Mouse (Mus musculus): ENCODE measurements at regions not wholly inside any gene's neighbourhood (a gene's known extent, or its start where the extent isn't known, plus 50 kb on each side); places are given as distances from the start of the nearest gene placed in this dataset.
A peak's percentile ranks its signal among the peaks of the same experiment; 100 is the strongest.
"Not testable (repeated sequence)": the region's sequence is repeated elsewhere in the genome, so short reads cannot be mapped to it uniquely, and the experiment has no call there.

DNA sequence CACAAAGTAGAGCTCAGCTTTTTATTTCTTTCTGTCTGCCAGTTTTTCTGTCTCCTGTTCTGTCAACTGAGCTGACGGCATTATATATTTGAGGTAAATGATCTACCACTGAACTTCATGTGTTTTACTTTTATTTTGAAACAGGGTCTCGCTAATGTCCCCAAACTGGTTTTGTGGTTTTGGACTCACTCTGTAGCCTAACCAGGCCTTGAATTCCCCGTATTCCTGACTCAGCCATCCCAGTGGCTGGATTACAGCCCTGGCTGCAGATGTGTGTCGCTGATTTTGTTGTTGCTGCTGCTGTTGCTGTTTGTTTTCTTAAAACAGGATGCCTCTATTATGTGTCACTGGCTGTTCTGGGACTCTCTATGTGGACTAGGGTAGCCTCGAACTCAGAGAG is 317.3 kb upstream of the Irx1 start:
- DNase-seq (ENCODE audit: low read depth, low spot score) = no peak

DNA sequence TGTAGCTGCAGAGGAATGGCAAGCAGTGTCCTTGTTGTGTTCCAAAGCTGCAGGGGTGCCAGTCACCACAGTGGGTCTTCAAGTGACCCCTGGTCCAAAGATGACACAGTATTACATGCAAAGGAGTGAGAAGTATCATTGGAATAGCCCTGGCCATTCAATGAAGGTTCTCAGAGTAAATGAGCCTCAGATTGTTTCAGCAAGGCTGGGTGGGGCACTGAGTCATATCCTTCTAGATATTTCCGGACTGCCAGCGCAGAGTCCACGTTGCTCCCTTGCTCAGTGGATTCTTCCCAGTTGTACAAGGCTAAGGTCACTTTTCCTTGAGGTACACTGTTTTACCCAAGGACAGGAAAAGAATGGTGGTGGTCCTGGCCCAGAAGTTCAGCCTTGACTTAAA is 319.2 kb upstream of the Irx1 start:
- no peak for DNase-seq (ENCODE audit: low read depth, low spot score)

DNA sequence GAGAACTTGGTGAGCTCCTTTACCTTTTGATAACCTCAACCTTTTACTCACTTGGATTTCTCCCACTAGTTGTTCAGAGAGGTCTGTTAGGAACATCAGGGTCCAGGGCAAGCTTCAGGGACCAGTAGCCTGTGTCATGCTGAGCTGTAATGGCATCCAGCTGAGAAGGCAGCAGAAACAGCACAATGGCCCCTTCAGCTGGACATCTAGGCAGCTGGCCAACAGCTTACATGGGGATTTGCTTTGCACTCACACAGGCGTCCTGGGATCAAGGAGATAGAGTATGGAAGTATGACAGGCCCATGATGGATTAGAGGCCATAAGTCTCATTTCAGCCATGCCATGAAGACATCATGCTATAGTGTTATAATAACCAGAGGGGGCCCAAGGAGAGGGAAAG is 320.2 kb upstream of the Irx1 start:
- DNase-seq (ENCODE audit: low read depth, low spot score) = no peak

DNA sequence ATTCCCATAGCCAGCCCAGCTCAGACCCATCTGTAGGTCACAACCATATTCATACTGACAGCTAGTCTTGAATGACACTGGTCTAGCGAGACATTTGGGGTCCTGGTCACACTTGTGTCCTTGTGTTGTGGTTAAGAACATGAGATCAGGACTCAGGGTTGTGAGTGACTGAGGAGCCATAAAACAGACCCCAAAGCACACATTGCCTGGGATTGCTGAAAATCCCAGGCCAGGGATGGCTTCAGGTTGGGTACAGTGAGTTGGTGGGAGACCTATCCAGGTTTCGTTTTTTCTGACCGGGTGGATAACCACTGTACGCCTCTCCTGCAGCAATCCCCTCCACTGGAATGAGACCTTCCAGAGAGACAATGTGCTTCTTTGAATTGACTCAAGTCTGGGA is 322.8 kb upstream of the Irx1 start:
- no peak for DNase-seq (ENCODE audit: low read depth, low spot score)

DNA sequence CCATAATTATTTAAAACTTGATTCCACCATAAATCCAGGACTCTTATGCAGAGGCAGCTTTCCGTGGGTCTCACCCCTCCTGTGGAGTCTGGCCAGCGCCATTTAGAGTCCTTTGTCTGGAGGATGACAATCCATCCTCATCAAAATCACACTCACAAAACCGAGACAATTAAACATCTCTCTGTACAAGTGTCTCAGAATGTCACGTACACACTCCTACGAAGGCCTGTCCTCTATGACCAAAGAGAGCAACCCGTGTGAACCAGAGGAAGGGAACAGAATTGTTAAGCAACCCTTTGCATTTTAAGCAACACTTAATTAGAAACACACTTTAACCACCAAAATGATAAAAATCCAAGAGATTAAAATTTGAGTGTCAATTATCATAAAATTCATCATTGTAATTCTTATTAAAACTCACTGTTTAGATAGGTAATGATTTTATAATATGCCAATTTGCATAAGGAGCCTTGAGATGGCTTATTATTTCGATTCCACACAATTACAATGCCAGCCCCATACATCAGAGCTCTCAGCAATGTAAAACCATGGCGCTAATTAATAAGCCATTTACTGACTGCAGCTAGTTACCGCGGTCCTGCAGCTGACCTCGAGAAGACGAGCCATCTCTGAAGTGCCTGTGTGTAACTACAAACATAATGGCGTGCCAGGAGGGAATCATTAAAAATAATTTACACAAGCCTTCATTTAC is 325.0 kb upstream of the Irx1 start:
- no peak for DNase-seq (ENCODE audit: low read depth, low spot score)

DNA sequence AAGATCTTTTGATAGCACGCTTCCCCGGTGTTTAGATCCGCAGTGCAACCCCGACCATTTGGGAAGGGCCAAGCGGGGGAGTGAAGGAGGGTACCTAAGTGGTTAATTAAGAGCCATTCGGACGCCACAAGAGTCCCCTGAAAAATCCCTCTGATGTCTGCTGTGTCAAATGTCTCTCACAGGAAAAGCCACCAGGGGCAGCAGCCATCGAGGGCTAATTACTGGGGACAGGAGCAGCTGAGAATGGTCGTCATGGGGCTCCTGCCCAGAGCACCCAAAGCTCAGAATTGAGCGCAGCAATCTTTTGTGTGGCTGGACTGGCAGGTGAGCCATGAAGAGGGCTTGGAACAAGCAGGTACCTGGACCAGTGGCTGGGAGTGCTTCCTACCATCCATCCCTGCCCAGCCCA is 325.6 kb upstream of the Irx1 start:
- DNase-seq (ENCODE audit: low read depth, low spot score) = no peak

DNA sequence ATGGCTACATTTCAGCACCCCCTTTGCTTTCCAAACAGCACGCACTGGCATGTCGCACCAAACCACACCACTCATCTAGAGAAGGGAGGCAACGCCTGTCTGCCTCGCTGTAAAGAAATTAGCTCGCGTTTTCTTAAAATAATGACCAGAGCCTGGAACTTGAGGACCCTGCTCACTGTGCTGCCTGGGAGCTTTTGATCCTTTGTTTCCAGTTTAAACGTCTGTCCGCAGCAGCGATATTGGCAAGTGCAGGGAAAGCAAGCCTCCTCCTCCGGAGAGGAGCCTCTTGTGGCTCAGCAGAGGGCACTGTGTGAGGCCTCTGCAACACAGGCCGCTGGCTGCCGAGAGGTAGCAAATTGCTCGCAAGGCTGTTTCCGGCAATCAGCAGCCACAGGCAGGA is 328.8 kb upstream of the Irx1 start:
- peak; percentile 18 for DNase-seq (ENCODE audit: low read depth, low spot score)

DNA sequence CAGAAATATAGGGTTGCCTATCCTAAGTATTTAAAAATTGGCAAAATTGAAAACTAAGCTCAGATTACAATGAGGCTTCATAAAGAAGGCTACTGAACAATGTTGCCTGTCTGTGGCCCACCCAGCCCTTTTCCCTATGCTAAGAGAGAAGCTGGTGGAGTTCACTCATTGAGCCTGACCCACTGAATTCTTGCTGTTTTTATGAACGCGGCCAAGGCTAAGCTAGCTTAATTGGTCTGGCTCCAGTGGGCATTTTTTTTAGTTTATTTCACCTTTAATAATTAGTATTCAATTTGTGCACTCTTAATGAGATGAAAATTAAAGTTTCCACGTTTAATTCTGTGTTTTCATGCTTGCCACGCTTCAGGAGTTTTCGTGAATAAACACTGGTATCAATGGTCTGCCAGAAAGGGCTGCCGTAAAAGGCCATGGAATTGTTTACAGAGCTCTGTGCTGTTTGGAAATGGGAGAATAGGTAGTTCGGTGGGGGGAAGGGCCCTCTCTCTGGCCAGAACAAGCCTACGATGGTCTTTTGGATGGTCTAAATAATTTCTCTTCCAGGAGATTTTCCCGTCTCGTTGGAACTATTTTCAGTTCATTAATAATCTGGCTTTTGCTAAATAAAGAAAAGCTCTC is 329.7 kb upstream of the Irx1 start:
- no peak for DNase-seq (ENCODE audit: low read depth, low spot score)

DNA sequence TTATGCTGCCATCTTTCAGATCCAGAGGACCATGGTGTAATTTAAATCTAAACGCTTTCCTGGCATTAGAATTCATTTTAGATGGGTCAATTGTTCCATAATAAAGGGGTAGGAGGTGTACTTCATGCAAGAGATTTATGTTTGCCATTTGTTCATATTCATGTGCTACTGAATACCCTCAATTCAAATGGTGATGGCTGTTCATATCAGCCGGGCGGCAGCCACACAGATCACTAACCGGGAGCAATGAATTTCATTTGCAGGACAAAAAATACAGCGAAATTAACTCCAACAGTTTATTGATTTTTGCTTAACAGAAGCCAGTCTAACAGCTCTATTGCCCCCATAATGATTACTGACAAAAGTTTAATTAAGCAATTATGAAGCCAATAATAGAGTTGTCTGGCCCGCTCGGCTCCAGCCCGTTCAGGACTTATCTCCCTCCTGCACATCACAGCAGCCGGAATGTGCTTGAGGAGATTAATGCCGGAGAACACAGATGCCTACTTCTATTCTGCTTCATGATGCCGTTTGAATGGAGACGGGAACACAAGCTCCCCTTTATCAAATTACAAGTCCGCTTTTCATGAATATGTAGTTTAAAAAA is 330.3 kb upstream of the Irx2 start:
- DNase-seq (ENCODE audit: low read depth, low spot score) = no peak

DNA sequence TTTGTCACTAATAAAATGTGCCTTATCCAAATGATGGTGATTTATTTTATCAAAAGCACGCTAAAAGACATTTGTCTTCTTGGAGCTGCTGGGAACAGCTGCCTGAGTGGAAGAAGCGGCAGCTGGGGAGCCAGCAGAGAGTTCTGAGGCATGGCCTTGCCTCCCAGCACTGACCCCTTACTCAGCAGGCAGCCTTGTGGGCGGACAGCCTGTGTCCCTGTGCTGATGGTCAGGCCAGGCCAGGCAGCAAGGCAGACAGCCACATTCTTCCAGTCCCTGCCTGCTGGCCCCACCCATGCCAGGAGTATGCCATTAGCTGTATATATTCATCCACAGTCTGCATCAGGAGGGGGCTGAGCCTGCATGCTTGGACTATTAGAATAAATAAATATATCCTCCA is 329.0 kb upstream of the Irx2 start:
- no peak for DNase-seq (ENCODE audit: low read depth, low spot score)

DNA sequence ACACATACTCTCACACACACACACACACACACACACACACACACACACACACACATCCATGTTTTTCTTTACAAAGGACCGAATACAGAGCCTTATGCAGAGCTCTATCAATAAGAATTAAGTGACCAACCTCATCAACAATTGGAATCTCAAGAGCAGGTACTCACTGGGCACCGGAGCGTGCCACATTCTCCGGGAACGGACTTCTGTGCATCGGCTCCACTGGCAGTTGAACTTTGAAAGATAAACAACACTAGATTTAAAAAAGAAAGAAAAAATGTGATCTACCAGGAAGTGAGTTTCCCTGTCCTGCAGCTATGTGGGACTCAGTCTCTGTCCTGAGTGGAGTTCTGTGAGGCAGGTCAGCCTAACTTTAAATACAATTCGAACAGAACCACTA is 327.5 kb upstream of the Irx2 start:
- no peak for DNase-seq (ENCODE audit: low read depth, low spot score)

DNA sequence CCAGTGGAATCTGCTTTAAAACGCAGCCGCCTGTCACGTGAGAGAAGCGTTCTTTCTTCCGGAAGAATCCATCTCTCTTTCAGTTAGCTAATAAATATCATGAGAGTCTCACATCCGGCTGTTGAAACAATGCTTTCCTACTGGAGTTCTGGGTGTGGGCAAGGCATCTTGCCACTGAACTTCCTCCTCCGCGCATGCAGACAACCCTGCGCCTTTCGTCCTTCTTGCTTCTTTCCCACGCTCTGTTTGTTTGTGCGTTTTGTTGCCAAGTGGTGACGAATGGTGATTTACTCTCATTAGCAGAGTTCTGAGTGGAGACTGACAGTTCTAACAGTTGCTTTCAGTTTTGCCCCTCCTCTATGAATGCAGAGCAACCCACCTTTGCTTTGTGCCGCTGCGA is 326.8 kb upstream of the Irx2 start:
- DNase-seq (ENCODE audit: low read depth, low spot score) = no peak

DNA sequence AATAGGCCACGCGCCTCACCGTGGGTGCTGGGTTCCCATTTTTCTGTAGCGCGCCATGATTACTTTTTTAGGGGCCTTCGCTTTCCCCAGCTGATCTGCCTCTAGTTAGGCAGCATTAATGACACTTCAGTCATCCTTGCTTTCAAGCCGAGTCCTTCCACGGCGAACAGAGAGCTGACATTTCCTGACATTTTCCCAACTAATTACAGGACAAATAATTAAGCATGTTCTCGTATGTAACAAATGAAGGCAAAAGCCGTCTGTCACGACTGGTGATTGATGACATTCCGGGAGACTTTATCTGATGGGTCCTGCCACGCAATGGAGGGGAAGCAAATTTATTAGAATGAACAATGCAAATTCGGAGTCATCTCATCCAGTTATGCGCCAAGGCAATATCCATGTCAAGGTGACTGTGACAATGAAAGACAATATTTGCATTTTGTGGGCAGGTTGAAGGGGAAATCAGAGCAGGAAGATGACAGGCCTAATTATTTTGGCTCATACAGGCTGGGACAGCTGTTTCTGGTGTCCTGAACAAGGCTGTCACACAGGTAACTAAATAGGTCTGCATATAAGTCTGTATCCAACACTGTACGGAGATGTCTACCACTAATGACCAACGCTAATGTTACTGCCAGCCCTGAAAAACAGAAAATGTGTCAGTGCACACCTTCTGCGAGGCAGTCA is 326.0 kb upstream of the Irx2 start:
- DNase-seq (ENCODE audit: low read depth, low spot score) = no peak

DNA sequence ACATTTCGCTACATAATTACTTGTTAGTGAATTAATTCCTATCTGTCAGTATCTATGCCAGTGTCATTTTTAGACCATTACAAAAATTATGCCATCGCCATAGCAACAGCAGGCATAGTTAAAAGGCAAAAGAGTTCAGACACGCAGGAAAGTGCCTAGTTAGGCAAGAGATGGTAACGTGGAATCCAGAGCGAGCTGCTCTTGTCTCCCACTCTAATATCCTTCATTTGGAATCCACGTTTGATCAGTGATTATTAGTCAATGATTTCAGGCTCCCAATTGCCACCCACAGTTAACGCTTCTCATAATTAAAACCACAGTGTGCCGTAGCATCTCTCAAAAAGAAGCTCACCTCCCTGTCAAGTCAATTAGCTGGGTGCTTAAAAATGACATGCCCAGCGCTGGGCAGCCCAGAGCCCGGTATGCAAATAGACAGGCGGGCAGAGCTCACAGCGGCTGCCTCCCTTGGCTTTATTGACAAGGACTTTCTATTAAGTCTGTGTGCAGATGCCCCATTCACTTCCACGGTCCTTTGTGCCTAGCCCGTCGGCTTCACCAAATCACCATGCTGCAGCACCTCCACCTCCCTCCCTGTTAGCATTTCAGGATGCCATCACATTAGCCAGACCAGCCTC is 325.4 kb upstream of the Irx2 start:
- no peak for DNase-seq (ENCODE audit: low read depth, low spot score)

DNA sequence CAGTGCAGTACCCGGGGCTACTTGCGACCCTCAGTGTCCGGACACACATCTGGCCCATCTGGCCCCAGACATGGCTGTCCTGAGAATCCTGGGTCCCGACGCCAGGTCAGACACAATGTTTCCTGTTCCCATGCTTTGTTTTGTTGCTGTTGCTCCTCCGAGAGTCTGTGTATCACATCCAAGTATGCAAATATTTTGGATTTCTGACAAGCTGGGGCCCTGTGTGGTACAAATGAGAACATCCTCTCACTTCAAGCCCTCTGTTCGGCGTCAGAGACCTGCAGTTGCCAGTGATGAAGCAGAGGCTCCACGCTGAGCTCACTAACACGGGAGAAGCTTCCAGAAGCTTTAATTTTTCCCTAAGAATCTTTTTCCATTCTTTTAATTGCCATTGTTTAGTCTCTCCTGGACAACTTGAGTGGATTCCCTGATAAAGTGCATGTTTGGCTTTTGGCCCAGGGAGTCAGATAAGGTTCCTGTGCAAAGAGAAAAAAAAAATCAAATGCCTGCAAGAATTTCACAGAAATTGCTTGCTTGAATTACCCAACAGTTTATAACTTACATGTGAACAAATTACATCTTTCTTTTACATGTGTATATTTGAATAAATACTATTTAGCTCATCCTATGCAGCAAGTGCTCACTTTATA is 304.5 kb upstream of the Irx2 start:
- no peak for DNase-seq (ENCODE audit: low read depth, low spot score)

DNA sequence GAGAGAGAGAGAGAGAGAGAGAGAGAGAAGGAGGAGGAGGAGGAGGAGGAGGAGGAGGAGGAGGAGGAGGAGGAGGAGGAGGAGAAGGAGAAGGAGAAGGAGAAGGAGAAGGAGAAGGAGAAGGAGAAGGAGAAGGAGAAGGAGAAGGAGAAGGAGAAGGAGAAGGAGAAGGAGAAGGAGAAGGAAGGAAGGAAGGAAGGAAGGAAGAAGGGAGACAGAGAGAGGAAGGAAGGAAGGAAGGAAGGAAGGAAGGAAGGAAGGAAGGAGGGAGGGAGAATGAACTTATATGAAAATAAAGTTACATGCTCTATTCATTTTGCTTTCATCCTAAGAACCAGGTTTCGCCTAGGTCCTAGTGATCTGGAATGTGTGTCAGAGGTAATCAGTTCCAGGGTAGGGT is 302.4 kb upstream of the Irx2 start:
- DNase-seq (ENCODE audit: low read depth, low spot score) = not testable (repeated sequence)

DNA sequence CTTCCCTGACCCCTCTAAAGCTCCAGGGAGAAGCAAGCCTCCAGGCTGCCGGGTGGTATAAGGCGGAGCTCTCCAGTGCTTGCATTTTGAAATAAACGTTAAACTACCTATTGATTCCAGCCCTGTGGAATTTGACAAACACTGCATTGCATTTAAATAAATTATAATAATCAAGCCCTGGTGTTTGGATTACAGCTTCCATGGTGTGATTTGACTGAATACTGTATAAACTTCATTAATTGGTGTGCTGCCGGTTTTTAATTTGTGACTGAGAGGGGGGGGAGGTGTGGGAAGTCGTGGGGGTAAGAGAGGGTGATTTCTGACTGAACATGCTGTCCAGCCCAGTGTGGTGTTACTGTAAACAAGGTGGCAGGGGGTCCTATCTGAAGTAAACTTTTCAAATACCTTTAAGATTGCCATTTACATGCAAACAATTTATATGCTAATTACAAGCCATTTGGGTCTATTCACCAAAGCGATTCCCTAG is 282.9 kb upstream of the Irx2 start:
- DNase-seq (ENCODE audit: low read depth, low spot score) = peak; percentile 16

DNA sequence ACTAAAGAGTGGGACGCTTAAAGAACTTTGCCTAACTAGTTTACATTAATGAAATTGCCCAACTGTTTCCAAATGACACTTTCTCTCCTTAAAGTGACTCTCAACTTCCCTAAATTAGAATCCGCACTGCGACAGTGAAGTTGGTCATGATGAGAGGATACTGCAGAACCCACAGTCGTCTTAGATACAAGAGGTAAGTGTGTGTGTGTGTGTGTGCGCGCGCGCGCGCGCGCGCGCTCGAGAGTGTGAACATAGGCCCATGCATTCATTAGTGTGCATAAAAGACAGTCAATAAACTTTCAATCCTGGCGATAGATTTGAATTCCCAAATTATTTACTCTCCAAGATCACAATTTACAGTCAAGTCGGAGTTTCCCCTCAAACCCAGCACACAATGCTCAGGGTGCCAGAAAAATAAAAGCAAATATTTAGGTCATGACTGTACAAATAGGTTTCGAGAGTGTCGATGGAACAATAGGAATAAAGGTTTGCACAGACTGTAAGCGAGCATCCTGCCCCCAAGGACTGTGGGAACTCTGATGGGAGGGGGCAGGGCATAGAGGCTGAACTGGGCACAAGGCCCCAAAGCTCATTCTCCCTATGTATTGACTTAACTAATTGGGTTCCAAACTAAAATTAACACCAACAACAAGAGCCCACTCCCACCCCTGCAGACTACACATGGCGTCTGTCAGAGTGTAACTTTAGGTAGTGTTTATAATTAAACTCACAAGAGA is 282.2 kb upstream of the Irx2 start:
- no peak for DNase-seq (ENCODE audit: low read depth, low spot score)

DNA sequence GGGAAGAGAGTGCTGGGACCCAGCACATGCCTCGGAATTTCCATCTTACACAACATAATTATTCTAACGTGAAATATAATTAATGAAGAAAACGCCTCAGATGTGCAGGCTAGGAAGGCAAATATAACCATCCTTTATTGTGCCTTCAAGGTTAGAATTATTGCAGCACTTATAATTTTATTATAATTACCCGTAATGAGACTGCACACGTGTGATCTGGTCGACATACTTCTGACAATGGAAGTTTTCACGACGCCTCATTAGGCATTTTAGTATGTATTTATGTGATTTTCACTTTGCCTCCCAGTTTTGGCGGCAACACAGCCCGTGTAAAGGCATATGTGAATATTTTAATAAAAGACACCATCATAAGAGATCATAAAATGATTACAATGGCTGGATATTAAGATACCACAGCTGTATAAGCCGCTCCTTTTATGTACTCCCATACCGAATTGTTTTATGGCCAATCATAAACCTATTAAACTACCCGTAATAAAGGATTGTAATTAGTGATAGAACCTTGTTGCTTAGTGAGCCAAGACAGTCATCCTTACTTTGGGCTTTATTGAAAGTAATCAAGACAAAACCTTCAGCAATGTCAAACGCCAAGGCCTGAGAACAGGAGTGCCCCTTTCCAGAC is 281.6 kb upstream of the Irx2 start:
- no peak for DNase-seq (ENCODE audit: low read depth, low spot score)

DNA sequence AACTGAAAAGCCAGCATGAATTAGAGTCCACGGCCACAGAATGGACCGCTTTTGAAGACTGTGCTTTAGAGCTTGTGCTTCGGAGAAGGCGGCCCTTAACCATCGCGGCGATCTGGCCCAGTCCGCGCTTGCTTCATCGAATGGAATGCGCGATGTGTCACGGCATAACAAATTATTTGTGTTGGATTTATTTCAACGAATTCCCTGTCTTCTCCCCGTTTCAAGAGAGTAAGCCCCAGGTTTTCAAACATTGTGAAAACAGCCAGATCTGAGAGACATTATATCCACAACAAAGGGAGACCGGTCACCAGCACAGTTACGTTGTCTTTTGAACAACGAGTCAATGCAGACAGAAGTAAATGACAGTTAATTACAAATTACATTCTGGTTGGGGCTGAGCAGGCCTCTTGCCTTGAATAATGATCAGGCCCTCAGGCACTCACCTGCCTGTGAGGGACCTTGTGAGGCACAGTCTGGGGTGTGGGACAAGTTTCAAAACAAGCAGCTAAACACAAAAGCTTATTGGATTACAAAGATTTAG is 275.9 kb upstream of the Irx2 start:
- DNase-seq (ENCODE audit: low read depth, low spot score) = no peak

All from WW6 (cell line).